Mouse (Mus musculus) kidney, adult 2 months (tissue): Measurements from ENCODE around the gene Chka. TPM values are rescaled to one million over a fixed set of nuclear protein-coding genes. Genes with fewer than 3 reads are reported as not detected.
A peak's percentile ranks its signal among the peaks of the same experiment; 100 is the strongest.

Experiments used
- DNase-seq: peaks from one replicate; pipeline ENCODE4 v3.0.0; 2021
- H3K27ac ChIP-seq: fragments of 200-500 bp; 2 replicates; pipeline ENCODE4 v1.5.1; 2012; ENCODE audit warnings: low read depth, low read length, control low read depth, inconsistent platforms; ENCODE audit not compliant: insufficient read depth
- H3K27me3 ChIP-seq: fragments of 200-500 bp; replicated peaks from 2 replicates; pipeline ENCODE4 v1.6.1; 2012; ENCODE audit warnings: mild to moderate bottlenecking, moderate library complexity, low read length, inconsistent platforms; ENCODE audit not compliant: control insufficient read depth, insufficient read depth
- H3K36me3 ChIP-seq: fragments of 200-500 bp; 2 replicates; pipeline ENCODE4 v1.6.1; 2012; ENCODE audit warnings: mild to moderate bottlenecking, moderate library complexity, low read length, inconsistent platforms; ENCODE audit not compliant: control insufficient read depth, insufficient read depth
- H3K4me1 ChIP-seq: fragments of 200-500 bp; 2 replicates; pipeline ENCODE4 v1.6.1; 2011; ENCODE audit warnings: low read length; ENCODE audit not compliant: control insufficient read depth, insufficient read depth
- H3K4me3 ChIP-seq: fragments of 200-500 bp; 2 replicates; pipeline ENCODE4 v1.5.1; 2011; ENCODE audit warnings: mild to moderate bottlenecking, low read depth, low read length, control low read depth; ENCODE audit not compliant: insufficient read depth
- CTCF ChIP-seq: fragments of 200-500 bp; conservative IDR thresholded peaks from 2 replicates; pipeline ENCODE4 v1.5.1; 2011; ENCODE audit warnings: low read depth, mild to moderate bottlenecking, control low read depth, low read length, moderate library complexity, mixed read lengths; ENCODE audit not compliant: insufficient read depth, insufficient read length
- POLR2A ChIP-seq: fragments of 200-500 bp; IDR thresholded peaks from one replicate; pipeline ENCODE4 v1.6.1; 2011; ENCODE audit warnings: low read depth, low read length, control low read depth
- WGBS: fragments of 180-500 bp; shearing (Covaris S2); methylation state at CpG from one replicate; pipeline ENCODE4 v1.1.7; 2018; 5-methylcytosine and 5-hydroxymethylcytosine counted together
- polyA plus RNA-seq: library from polyadenylated mRNA; depleted of rRNA; stranded (reverse); fragments of >200 nt; gene quantifications from 2 replicates; pipeline ENCODE4 v1.2.3, GENCODE M21; 2012

Chka gene
- polyA plus RNA-seq, 1 experiment, result 65.0 TPM

DNA sequence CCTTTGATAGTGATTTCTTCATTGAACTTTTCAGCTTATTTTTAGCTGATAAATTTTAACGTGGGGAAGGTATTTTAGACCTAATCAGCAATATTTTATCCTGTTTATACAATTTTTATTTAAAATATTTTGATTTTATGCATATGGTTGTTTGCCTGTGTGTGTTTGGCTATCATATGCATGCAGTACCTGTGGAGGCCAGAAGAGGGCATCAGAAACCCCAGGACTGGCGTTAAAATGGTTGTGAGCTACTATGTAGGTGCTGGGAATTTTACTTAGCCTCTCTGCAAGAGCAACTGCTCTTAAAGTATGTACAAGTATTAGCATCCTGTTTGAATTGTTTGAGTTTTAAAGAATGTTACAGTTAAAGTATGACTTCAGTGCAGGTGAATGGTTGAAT lies 13.4 kb downstream of the Chka start:
- H3K4me3 ChIP-seq, result no peak overlapping the region
- no peaks in the 10 kb centered on the region for H3K27me3 ChIP-seq
- no peak for DNase-seq
- peaks cover 5% of the 10 kb centered on the region; the same call in 1 of the 2 replicates for H3K4me1 ChIP-seq
- H3K27ac ChIP-seq, result no peak overlapping the region
- peak; percentile 28; the same call in 1 of the 2 replicates for TF ChIP-seq CTCF
- TF ChIP-seq POLR2A, result no peak
- no peaks in the 10 kb centered on the region; the same call in 1 of the 2 replicates for H3K36me3 ChIP-seq
- WGBS, result 74% methylated on average over 2 of the region's 2 CpGs

DNA sequence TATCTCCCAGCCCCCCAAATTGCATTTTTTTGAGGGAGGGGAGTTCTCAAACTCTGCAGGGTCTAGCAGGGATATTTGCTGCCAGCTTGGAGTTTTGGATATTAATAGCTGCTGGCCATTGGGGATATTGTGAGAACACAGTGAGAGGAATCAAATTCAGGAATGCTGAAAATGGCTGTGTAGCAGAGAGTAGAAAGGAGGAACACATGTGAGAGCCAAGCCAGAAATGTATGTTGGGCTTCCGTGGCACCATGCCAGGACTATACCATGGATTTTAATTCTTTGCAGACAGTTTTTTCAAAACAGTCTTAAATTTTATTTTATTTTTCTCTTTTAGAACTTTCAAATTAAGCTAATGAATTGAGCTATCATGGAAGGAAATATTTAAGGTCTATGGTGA lies 16.7 kb downstream of the Chka start:
- Histone ChIP-seq H3K27ac (no peak overlapping the region), H3K36me3 (peaks cover 2% of the 10 kb centered on the region; the same call in 1 of the 2 replicates), H3K4me1 (peaks cover 12% of the 10 kb centered on the region), H3K4me3 (no peak overlapping the region), H3K27me3 (no peaks in the 10 kb centered on the region)
- WGBS, result 95% methylated on average over 1 of the region's 1 CpGs
- no peak for DNase-seq
- no peak for TF ChIP-seq POLR2A
- TF ChIP-seq CTCF, result no peak

DNA sequence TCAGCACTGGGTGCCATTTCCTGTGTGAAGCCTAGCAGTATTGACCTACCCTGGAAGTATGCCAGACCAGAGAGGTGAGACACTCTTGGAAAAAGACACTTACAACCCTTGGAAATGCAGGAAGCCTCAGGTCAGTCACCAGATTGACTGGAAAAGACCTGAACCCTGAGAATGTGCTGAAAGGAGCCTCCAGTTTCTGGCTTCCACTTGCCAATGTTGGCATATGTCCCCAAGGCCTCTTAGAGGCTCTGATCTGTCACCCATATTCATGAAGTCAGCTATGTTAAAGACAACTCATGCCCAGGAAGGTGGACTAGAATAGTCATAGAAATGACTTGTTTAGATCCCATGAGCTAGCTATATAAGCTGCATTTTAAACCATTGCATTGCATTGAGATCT lies 19.9 kb downstream of the Chka start:
- H3K4me3 ChIP-seq, result no peak overlapping the region
- H3K27me3 ChIP-seq, result no peaks in the 10 kb centered on the region
- H3K4me1 ChIP-seq, result peaks cover 21% of the 10 kb centered on the region
- peaks cover 2% of the 10 kb centered on the region; the same call in 1 of the 2 replicates for H3K36me3 ChIP-seq
- no peak for DNase-seq
- TF ChIP-seq CTCF, result no peak
- no peak for TF ChIP-seq POLR2A
- H3K27ac ChIP-seq, result no peak overlapping the region

DNA sequence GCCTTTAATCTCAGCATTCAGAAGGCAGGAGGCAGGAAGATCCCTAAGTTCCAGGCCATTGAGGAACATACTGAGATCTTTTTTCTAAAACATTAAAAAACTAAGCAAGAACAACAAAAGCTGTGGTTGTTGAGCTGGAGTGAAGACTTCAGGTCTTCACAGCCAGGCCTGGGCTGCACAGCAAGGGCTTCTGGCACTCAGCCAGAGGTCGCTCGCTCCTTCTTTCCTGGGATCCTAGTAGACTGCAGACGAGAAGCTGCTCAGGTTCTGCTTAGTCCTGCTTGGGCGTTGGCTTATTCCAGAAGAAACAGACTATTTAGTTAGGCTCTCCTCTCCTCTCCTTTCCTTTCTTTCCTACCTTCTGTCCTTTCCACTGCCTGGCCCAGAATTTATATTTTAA lies 20.8 kb downstream of the Chka start:
- Histone ChIP-seq H3K27me3 (no peaks in the 10 kb centered on the region), H3K27ac (no peak overlapping the region), H3K36me3 (peaks cover 2% of the 10 kb centered on the region; the same call in 1 of the 2 replicates), H3K4me3 (no peak overlapping the region), H3K4me1 (peaks cover 21% of the 10 kb centered on the region)
- no peak for TF ChIP-seq POLR2A
- no peak for TF ChIP-seq CTCF
- DNase-seq, result peak; percentile 74
- 18% methylated on average over 4 of the region's 4 CpGs for WGBS

DNA sequence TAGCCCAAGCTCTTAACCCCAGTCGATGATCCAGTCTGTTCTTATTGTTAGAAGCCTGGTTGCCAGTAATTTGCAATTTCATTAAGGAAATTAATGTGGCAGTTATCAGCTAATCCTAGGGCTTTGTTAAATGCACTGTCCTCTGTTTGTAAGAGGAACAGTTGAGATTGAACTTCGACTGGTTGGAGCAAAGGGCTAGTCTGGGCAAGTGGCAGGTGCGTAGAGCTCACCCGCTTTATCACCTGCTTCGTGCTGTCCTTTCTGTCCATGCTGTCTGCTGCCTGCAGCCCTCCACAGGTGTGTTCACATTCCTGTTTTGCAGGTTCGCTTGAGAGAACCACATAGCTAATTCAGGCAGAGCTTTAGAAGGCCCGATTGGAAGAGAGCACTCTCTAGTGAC lies 23.5 kb downstream of the Chka start:
- Histone ChIP-seq H3K36me3 (peaks cover 2% of the 10 kb centered on the region; the same call in 1 of the 2 replicates), H3K27me3 (no peaks in the 10 kb centered on the region), H3K4me3 (no peak overlapping the region), H3K4me1 (peaks cover 28% of the 10 kb centered on the region), H3K27ac (no peak overlapping the region)
- peak; percentile 26 for DNase-seq
- TF ChIP-seq POLR2A (no peak), CTCF (no peak)
- WGBS, result 50% methylated on average over 7 of the region's 7 CpGs

DNA sequence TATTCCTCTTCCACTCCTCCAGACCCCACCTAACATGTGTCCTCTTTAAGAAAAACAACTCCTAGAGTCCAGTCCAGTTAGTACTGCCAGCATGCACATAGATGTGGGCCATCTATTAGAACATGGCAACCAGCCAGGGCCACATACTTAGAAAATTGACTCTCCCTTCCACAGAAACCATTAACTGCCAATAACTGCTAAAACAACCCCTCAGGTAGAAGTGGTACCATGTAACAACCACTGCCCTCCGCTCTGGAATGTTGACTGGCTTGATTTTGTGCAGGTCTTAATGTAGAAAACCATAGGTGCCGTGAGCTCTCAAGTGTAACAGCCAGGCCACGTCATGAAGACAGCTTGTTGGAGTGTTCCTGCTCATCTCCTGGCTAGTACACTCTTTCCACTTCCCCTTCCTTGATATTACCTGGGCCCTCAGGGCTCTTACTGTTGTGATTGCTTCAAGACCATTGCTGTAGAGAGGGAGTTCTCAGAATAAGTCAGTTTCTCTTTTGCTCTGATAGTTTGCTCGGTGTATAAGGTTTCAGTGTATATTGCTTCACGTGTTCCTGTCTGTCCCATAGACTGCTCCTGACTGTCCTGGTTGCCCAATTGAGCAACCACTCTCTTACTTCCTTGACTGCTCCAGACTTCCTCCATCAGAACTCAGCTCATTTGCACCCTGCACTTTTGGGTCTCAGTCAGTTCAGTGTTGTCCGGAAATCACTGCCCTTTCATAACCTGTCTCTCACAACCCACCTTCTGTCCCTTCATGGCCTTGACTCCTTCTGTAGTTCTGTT lies 28.7 kb downstream of the Chka start:
- H3K36me3 ChIP-seq, result no peaks in the 10 kb centered on the region
- WGBS, result 62% methylated on average over 6 of the region's 6 CpGs
- DNase-seq, result peak; percentile 68
- peak overlapping the region; percentile 47 for H3K27ac ChIP-seq
- no peaks in the 10 kb centered on the region for H3K27me3 ChIP-seq
- TF ChIP-seq POLR2A (no peak), CTCF (no peak)
- H3K4me1 ChIP-seq, result peaks cover 21% of the 10 kb centered on the region; the same call in 1 of the 2 replicates
- no peak overlapping the region for H3K4me3 ChIP-seq

DNA sequence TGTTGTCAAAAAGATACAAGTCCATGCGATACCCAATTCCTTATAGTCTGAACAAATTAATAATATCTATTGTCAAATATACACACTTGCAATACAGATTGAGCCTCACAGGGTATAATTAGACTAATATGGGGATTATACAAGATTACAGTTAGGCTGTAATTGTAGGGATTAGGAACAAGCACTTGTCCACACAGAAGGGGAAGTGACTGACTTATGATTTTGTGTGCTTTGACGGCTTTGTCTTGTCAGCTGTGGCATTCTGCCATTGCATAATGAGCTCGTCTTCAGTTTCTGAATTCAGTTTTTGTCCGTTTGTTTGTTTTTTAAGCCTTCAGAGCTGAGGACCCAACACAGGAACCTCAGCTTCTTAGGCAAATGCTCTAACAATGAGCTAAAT lies 30.6 kb downstream of the Chka start:
- no peak overlapping the region for H3K27ac ChIP-seq
- WGBS, result 66% methylated on average over 4 of the region's 4 CpGs
- TF ChIP-seq POLR2A (no peak), CTCF (no peak)

More for the DNA sequence above, 30.6 kb downstream of the Chka start:
- H3K36me3 ChIP-seq, result no peaks in the 10 kb centered on the region
- no peak overlapping the region for H3K4me3 ChIP-seq
- peaks cover 19% of the 10 kb centered on the region; the same call in 1 of the 2 replicates for H3K4me1 ChIP-seq
- H3K27me3 ChIP-seq, result no peaks in the 10 kb centered on the region
- no peak for DNase-seq
